Mouse (Mus musculus) small intestine, adult 2 months (tissue): Measurements from ENCODE around the gene Itga4.

Source experiments
- CTCF ChIP-seq: fragments of 200-500 bp; IDR thresholded peaks from 2 replicates; pipeline ENCODE4 v1.5.1; 2012; ENCODE audit warnings: low read depth, mild to moderate bottlenecking, control low read depth, inconsistent platforms, low read length, moderate library complexity, mixed read lengths; ENCODE audit not compliant: insufficient replicate concordance, insufficient read length; ENCODE audit errors: extremely low read depth
- POLR2A ChIP-seq: fragments of 200-500 bp; IDR thresholded peaks from 2 replicates; pipeline ENCODE4 v1.6.1; 2012; ENCODE audit warnings: low read depth, mild to moderate bottlenecking, control low read depth, inconsistent platforms, low read length, moderate library complexity

- TF ChIP-seq CTCF = no peak
- no peak for TF ChIP-seq POLR2A
Measured at GRCm38 (mm10) chr2:79235767-79236487, 19.3 kb upstream of the Itga4 start.
